Mouse (Mus musculus) neural tube, embryonic 11.5 days (tissue): ENCODE results near the gene Pms2. TPM values are rescaled to one million over a fixed set of nuclear protein-coding genes. Genes with fewer than 3 reads are reported as not detected.

Experiments used
- ATAC-seq: fragments of 200-750 bp; cut with Nextera tagmentation; 2 replicates; pipeline ENCODE4 v1.8.0; 2017; ENCODE audit warnings: moderate number of reproducible peaks, mild to moderate bottlenecking, moderate TSS enrichment, moderate library complexity; ENCODE audit not compliant: insufficient read depth, low FRiP score, low TSS enrichment
- DNase-seq: peaks from one replicate; pipeline ENCODE4 v3.0.0-alpha.2; 2015; ENCODE audit warnings: low spot score
- H3K27ac ChIP-seq: fragments of 300-500 bp; sonication (generic); 2 replicates; pipeline ENCODE4 v1.5.1; 2014; ENCODE audit warnings: low read depth, mild to moderate bottlenecking, low read length
- H3K27me3 ChIP-seq: fragments of 300-500 bp; sonication (generic); 2 replicates; pipeline ENCODE4 v1.6.1; 2014; ENCODE audit warnings: mild to moderate bottlenecking, low read length, mixed read lengths; ENCODE audit not compliant: control insufficient read depth, insufficient read depth
- H3K36me3 ChIP-seq: fragments of 300-500 bp; sonication (generic); 2 replicates; pipeline ENCODE4 v1.6.1; 2014; ENCODE audit warnings: mild to moderate bottlenecking, low read length, moderate library complexity, mixed read lengths; ENCODE audit not compliant: control insufficient read depth, insufficient read depth
- H3K4me1 ChIP-seq: fragments of 300-500 bp; sonication (generic); 2 replicates; pipeline ENCODE4 v1.6.1; 2014; ENCODE audit warnings: low read length, mixed read lengths; ENCODE audit not compliant: control insufficient read depth, insufficient read depth
- H3K4me2 ChIP-seq: fragments of 300-500 bp; sonication (generic); 2 replicates; pipeline ENCODE4 v1.6.1; 2014; ENCODE audit warnings: low read depth, mild to moderate bottlenecking, moderate library complexity
- H3K4me3 ChIP-seq: fragments of 300-500 bp; sonication (generic); 2 replicates; pipeline ENCODE4 v1.5.1; 2014; ENCODE audit warnings: low read depth, low read length
- H3K9ac ChIP-seq: fragments of 300-500 bp; sonication (generic); 2 replicates; pipeline ENCODE4 v1.6.1; 2014; ENCODE audit warnings: mild to moderate bottlenecking, low read length
- H3K9me3 ChIP-seq: fragments of 300-500 bp; sonication (generic); 2 replicates; pipeline ENCODE4 v1.6.1; 2016; ENCODE audit warnings: low read length; ENCODE audit not compliant: control insufficient read depth
- WGBS: fragments of 180-500 bp; shearing (Covaris S2); extraction: QIAGEN DNeasy Blood & Tissue Kit; methylation state at CpG from one replicate; pipeline ENCODE4 v1.1.7; 2014; 5-methylcytosine and 5-hydroxymethylcytosine counted together
- polyA plus RNA-seq: library from polyadenylated mRNA; unstranded; fragments of >200 nt; fragmentation: Nextera tagmentation; extraction: Ambion mirVana; gene quantifications from 2 replicates; pipeline ENCODE4 v1.2.1, GENCODE M21; 2014

Gene Pms2
- polyA plus RNA-seq, 1 experiment from 2014 or later = 29.1 TPM

DNA sequence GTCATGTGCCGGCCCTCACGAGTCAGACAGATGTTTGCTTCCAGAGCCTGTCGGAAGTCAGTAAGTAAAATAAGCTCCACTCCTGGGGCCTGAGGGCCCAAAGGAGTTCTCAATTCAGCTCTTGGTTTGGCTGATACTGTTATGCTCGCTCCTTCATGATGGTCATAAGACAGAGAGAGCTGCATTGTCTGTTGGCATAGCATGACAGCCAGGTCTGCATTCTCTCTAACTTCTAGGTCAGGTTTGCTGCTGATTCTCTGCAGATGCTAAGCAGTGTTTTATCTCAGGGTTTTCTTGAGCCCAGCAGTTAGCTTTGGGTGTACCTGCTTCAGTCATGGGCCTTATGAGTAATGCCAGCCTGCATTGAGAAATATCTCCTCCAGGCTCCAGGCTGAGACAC is 19.5 kb downstream of the Pms2 start:
- Histone ChIP-seq H3K9ac (no peak overlapping the region), H3K4me2 (no peak overlapping the region), H3K4me3 (no peak overlapping the region), H3K4me1 (no peaks in the 10 kb centered on the region), H3K36me3 (peaks cover 10% of the 10 kb centered on the region), H3K27ac (no peak overlapping the region), H3K9me3 (no peaks in the 10 kb centered on the region), H3K27me3 (no peaks in the 10 kb centered on the region)
- DNase-seq (no peak), ATAC-seq (no peak)
- 89% methylated on average over 4 of the region's 4 CpGs for WGBS

DNA sequence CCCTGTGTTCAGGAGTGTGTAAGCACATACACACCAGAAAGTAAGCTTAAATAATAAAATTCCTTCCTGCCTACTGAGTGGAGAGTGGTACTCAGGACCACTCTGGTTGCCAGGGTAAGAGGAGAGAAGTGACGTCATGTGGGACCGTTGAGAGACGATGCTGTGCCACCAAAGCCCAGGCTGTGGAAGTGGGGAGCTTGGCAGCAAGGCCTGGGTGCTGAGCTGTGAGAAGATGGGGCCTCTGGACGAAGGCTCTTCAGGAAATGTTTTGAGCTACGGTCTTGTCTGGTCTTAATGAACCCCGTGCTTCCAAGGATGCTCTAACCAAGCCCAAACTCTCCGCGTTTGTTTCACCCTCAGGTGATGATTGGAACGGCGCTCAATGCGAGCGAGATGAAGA is 20.9 kb downstream of the Pms2 start:
- Histone ChIP-seq H3K27me3 (no peaks in the 10 kb centered on the region), H3K4me2 (no peak overlapping the region), H3K4me3 (no peak overlapping the region), H3K27ac (no peak overlapping the region), H3K9me3 (no peaks in the 10 kb centered on the region), H3K36me3 (peaks cover 7% of the 10 kb centered on the region), H3K9ac (no peak overlapping the region), H3K4me1 (no peaks in the 10 kb centered on the region)
- ATAC-seq = no peak
- no peak for DNase-seq
- 95% methylated on average over 12 of the region's 12 CpGs for WGBS

DNA sequence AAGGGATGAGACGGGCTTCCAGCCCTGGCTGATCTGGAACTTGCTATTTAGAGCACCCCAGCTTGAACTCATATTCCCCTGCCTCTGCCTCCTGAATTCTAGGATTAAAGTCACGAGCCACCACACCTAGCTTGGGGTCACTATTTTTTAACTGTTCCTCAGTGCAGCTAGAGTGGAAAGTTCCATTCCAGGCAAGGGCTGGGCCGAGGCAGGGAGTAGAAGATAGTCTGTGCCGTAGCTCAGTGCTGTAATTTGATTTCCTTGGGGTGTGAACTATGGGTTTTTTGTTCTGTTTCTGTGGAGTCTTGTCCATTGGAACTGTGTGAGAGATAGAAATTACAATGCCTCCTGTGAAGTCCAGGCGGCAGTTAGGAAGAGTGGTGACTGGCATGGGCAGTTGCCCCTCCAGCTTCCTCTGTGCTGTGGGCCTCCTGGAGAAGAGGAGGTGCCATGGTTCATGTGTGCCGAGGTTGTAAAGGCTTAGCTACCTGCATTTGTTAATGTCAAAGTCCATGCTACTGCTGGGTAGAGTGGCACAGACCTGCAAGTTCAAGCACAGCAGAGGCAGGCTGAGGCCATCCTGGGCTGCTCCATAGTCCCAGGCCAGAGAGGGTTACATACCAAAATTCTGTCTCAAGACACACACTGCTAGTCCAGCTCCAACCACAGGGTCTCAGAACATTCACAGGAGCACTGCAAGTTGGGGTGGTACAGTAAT is 22.3 kb downstream of the Pms2 start:
- H3K9ac ChIP-seq = no peak overlapping the region
- no peak overlapping the region for H3K4me3 ChIP-seq
- H3K9me3 ChIP-seq = no peaks in the 10 kb centered on the region
- no peaks in the 10 kb centered on the region for H3K4me1 ChIP-seq
- H3K4me2 ChIP-seq = no peak overlapping the region
- WGBS = 85% methylated on average over 6 of the region's 6 CpGs
- no peaks in the 10 kb centered on the region for H3K27me3 ChIP-seq
- no peak overlapping the region for H3K27ac ChIP-seq
- ATAC-seq (no peak), DNase-seq (no peak)
- H3K36me3 ChIP-seq = peaks cover 7% of the 10 kb centered on the region

DNA sequence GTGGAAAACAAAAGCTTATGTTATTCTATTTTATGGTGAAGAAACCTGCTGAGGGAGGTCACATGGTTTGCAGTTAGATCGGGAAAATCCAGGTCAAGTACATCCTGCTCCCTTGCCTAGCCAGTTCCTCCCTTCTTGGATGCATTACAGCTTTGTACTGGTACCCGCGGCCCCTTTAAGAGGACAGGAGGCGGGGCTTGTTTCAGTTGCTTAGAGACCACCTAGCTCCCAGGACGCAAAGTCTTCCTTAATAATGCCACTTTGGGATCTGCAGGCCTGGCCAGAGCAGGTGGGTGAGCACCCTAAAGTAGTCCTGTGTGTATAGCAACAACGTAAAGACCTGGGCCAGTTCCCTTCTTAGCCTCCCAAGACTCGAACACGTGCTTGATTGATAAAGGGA is 23.1 kb downstream of the Pms2 start, which contains the start of gene Rsph10b:
Gene Rsph10b, plus strand, starts transcription at position 205 of the 400 bp plus-strand sequence.
- ATAC-seq (no peak; the same call in 1 of the 2 replicates), DNase-seq (peak; percentile 35)
- no peaks in the 10 kb centered on the region for H3K4me1 ChIP-seq
- WGBS = 14% methylated on average over 8 of the region's 8 CpGs
- H3K27ac ChIP-seq = no peak within 1 kb of the TSS
- H3K4me3 ChIP-seq = no peak within 1 kb of the TSS
- H3K9ac ChIP-seq = no peak within 1 kb of the TSS
- H3K27me3 ChIP-seq = no peaks in the 10 kb centered on the region
- no peak within 1 kb of the TSS for H3K4me2 ChIP-seq
- no peaks in the 10 kb centered on the region for H3K9me3 ChIP-seq
- H3K36me3 ChIP-seq = peaks cover 7% of the 10 kb centered on the region

DNA sequence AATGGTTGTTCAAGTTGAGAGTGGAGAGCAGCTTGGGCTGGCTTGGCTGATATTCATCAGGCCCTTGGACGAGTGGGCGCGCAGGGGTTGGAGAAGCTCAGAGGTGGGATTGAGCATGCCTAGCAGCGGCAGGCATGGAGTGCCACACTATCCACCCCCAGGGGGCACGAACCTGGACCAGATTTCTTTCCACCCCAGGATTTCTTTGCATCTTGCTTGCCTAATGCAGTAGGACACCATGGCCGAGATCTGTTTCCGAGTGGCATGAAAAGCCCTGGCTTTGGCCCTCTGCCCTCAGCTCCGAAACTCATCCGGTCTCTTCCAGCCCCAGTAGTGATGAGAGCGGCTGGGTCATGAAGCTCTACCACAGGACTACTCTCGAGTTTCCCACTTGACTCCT is 23.6 kb downstream of the Pms2 start:
- Histone ChIP-seq H3K4me1 (no peaks in the 10 kb centered on the region), H3K9me3 (no peaks in the 10 kb centered on the region), H3K36me3 (peaks cover 4% of the 10 kb centered on the region), H3K4me2 (no peak overlapping the region), H3K9ac (no peak overlapping the region), H3K27me3 (no peaks in the 10 kb centered on the region), H3K27ac (no peak overlapping the region), H3K4me3 (no peak overlapping the region)
- DNase-seq = no peak
- WGBS = 89% methylated on average over 11 of the region's 11 CpGs
- no peak for ATAC-seq

DNA sequence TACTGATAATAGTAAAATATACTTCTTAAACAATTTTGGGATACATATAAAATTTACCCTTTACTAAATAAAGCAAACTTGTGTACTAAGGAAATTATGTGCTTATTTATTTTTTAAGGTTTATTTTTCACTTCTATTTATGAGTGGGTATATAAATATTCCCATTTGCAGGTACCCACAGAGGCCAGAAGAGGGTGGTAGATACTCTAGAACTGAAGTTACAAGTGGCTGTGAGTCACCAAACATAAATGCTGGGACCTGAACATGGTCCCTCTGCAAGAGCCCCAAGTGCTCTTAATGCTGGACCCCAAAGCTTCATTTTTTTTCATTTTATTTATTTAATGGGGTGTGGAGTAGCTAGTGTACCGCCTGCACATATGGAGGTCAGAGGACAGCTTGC is 24.1 kb downstream of the Pms2 start:
- 82% methylated on average over 1 of the region's 1 CpGs for WGBS
- no peak overlapping the region for H3K9ac ChIP-seq
- ATAC-seq = no peak
- H3K36me3 ChIP-seq = peaks cover 4% of the 10 kb centered on the region
- H3K27ac ChIP-seq = no peak overlapping the region
- H3K9me3 ChIP-seq = no peaks in the 10 kb centered on the region
- H3K4me3 ChIP-seq = no peak overlapping the region
- no peak overlapping the region for H3K4me2 ChIP-seq
- no peaks in the 10 kb centered on the region for H3K4me1 ChIP-seq
- no peaks in the 10 kb centered on the region for H3K27me3 ChIP-seq
- no peak for DNase-seq

DNA sequence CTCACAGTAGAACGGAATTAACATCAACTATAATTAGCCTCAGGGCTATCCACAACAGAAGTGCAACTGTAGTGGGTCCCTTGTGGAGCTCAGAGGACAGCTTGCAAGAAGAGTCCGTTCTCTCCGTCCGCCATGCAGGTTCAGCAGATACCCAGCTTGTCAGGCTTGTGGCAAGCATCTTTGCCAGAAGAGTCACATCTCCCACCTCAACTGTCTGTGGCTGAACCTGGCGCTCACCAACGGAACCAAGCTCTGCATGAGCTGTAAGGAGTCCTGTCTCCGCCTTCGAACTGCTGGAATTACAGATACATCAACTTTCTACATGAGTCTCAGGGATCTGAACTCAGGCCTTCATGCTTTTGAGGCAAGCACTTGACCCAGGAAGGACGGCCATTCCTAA is 26.4 kb downstream of the Pms2 start:
- Histone ChIP-seq H3K9ac (no peak overlapping the region), H3K4me2 (no peak overlapping the region), H3K4me3 (no peak overlapping the region), H3K9me3 (no peaks in the 10 kb centered on the region), H3K4me1 (no peaks in the 10 kb centered on the region), H3K36me3 (no peaks in the 10 kb centered on the region), H3K27ac (no peak overlapping the region), H3K27me3 (no peaks in the 10 kb centered on the region)
- DNase-seq (no peak), ATAC-seq (no peak)
- 90% methylated on average over 9 of the region's 9 CpGs for WGBS

DNA sequence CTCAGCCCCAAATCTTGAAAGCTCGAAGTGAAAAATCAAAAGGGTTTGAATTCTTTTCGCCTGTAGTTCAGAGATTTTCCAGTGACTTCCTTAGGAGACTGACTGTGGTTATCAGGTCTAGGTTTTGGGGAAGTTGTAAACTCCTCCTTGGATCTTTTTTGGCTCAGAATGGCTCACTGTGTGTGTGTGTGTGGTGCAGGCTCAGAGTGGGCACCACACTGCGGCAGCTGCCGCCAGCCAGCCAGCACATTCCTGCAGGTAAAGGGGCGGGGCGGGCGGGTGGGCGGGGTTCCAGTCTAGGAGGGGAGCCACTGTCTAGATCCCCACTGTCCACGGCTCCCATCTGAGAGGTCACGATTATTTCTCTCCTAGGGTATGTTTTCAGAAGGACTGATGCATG is 31.8 kb downstream of the Pms2 start:
- Histone ChIP-seq H3K27ac (no peak overlapping the region), H3K9me3 (no peaks in the 10 kb centered on the region), H3K27me3 (no peaks in the 10 kb centered on the region), H3K4me2 (no peak overlapping the region), H3K36me3 (no peaks in the 10 kb centered on the region), H3K4me1 (no peaks in the 10 kb centered on the region), H3K9ac (no peak overlapping the region), H3K4me3 (no peak overlapping the region)
- no peak for ATAC-seq
- WGBS = 23% methylated on average over 10 of the region's 10 CpGs
- DNase-seq = no peak
